Mouse (Mus musculus) lung, postnatal 10 days (tissue): ENCODE data around the gene Rab37.
A peak's percentile ranks its signal among the peaks of the same experiment; 100 is the strongest.

Experiments used
- DNase-seq: peaks from one replicate; pipeline ENCODE4 v3.0.0; 2021

Rab37 gene

GRCm38 (mm10) chr11:115169430-115169829 lies 78.2 kb downstream of the Rab37 start:
- no peak for DNase-seq

- no peak for DNase-seq
Observed at GRCm38 (mm10) chr11:115171125-115171524, 79.9 kb downstream of the Rab37 start.

GRCm38 (mm10) chr11:115172825-115173287 lies 81.6 kb downstream of the Rab37 start:
- DNase-seq: peak; percentile 65

GRCm38 (mm10) chr11:115173549-115174339 lies 82.5 kb downstream of the Rab37 start:
- DNase-seq: peak; percentile 48

- DNase-seq: no peak
Observed at GRCm38 (mm10) chr11:115176399-115177190, 85.4 kb downstream of the Rab37 start.

- DNase-seq: no peak
Observed at GRCm38 (mm10) chr11:115177559-115178195, 86.4 kb downstream of the Rab37 start.

- no peak for DNase-seq
Observed at GRCm38 (mm10) chr11:115178766-115179165, 87.5 kb downstream of the Rab37 start.

- no peak for DNase-seq
Observed at GRCm38 (mm10) chr11:115179191-115179590, 88.0 kb downstream of the Rab37 start.

GRCm38 (mm10) chr11:115179881-115180280 lies 88.7 kb downstream of the Rab37 start:
- DNase-seq: no peak

GRCm38 (mm10) chr11:115181913-115182638 lies 90.8 kb downstream of the Rab37 start:
- DNase-seq: peak; percentile 90

GRCm38 (mm10) chr11:115184973-115185372 lies 93.7 kb downstream of the Rab37 start:
- no peak for DNase-seq

GRCm38 (mm10) chr11:115187224-115187639 lies 96.0 kb downstream of the Rab37 start, which contains the start of gene Tmem104:
Gene Tmem104, plus strand, starts transcription at chr11:115187487.
- peak; percentile 100 for DNase-seq

- no peak for DNase-seq
Observed at GRCm38 (mm10) chr11:115187693-115188092, 96.5 kb downstream of the Rab37 start, which contains the start of gene Nat9. Gene Nat9, minus strand, starts transcription at chr11:115187859.

- no peak for DNase-seq
Observed at GRCm38 (mm10) chr11:115188539-115189231, 97.5 kb downstream of the Rab37 start.

GRCm38 (mm10) chr11:115189304-115189703 lies 98.1 kb downstream of the Rab37 start:
- no peak for DNase-seq

GRCm38 (mm10) chr11:115192180-115192579 lies 100.9 kb downstream of the Rab37 start:
- peak; percentile 85 for DNase-seq

GRCm38 (mm10) chr11:115194693-115195092 lies 103.5 kb downstream of the Rab37 start:
- DNase-seq: no peak

- DNase-seq: no peak
Observed at GRCm38 (mm10) chr11:115195933-115196332, 104.7 kb downstream of the Rab37 start.

- no peak for DNase-seq
Observed at GRCm38 (mm10) chr11:115197558-115197957, 106.3 kb downstream of the Rab37 start.

GRCm38 (mm10) chr11:115198932-115199384 lies 107.7 kb downstream of the Rab37 start:
- no peak for DNase-seq

GRCm38 (mm10) chr11:115200520-115200919 lies 109.3 kb downstream of the Rab37 start:
- DNase-seq: no peak

GRCm38 (mm10) chr11:115202316-115202715 lies 111.1 kb downstream of the Rab37 start:
- DNase-seq: peak; percentile 87
